ENCODE assay signal across 32 mouse cellular contexts in the genomic region with DNA sequence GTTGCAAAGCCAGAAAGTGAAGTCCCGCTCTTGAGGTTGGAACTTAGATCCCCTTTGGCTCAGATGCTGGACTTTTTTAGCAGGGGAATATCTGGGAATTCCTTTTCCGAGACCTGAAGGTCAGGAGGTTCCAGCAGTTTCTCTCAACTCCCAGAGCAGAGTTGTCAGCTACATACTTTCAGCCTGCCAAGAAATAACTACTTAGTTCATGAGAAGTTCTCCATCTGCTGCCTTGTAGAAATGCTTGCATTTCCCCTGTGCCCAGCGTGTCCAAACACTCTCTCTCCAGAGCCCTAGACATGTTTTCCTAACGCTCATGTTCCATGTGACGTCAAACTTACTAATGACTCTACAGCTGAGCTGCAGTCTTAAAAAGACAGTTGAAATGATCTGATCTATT. TPM values are rescaled to one million over a fixed set of nuclear protein-coding genes. Genes with fewer than 3 reads are reported as not detected.
DNase-seq lines count a peak whose midpoint lies in the region; ATAC-seq and TF ChIP-seq lines count a peak whose summit lies in the region.
"Had no signal": no experiment of that assay in that cellular context is flagged by ENCODE, and none has a peak within 500 bp of the region (broad histone marks: within the 10 kb centered on the region; RNA-seq: fewer than 3 reads in every experiment).

No protein-coding gene starts in this region.

- H3K27ac ChIP-seq in heart, postnatal 0 days (ENCODE audit: low read depth) = no peak overlapping the region
- no peak overlapping the region for H3K27ac ChIP-seq in heart, embryonic 11.5 days (ENCODE audit: low read depth, low read length)
- no peak overlapping the region for H3K27ac ChIP-seq in lung, postnatal 0 days (ENCODE audit: low read length)
- H3K27ac ChIP-seq in limb, embryonic 10.5 days = no peak overlapping the region
- H3K27ac ChIP-seq: embryonic facial prominence, embryonic 12.5 days; forebrain, embryonic 13.5 days; heart, embryonic 13.5 days; intestine, embryonic 15.5 days; layer of hippocampus, adult 2 months; midbrain, embryonic 10.5 days; neural tube, embryonic 13.5 days had no signal

- no peak for TF ChIP-seq EP300 in heart, postnatal 0 days (IDR thresholded peaks at IDR 0.05; ENCODE audit: low read depth)
- TF ChIP-seq EP300 in lung, postnatal 0 days (IDR thresholded peaks at IDR 0.05) = no peak

- no peaks in the 10 kb centered on the region for H3K9me3 ChIP-seq in heart, postnatal 0 days (replicated peaks; ENCODE audit: control insufficient read depth, low read length)
- no peaks in the 10 kb centered on the region for H3K9me3 ChIP-seq in heart, embryonic 11.5 days (replicated peaks; ENCODE audit: control insufficient read depth, low read length)
- no peaks in the 10 kb centered on the region for H3K9me3 ChIP-seq in lung, postnatal 0 days (ENCODE audit: low read length)
- no peaks in the 10 kb centered on the region for H3K9me3 ChIP-seq in limb, embryonic 10.5 days (replicated peaks)
- H3K9me3 ChIP-seq: embryonic facial prominence, embryonic 12.5 days; forebrain, embryonic 13.5 days; heart, embryonic 13.5 days; intestine, embryonic 15.5 days; midbrain, embryonic 10.5 days; neural tube, embryonic 13.5 days had no signal

- H3K9ac ChIP-seq in heart, postnatal 0 days (replicated peaks; ENCODE audit: low read depth, low read length) = no peak overlapping the region
- no peak overlapping the region for H3K9ac ChIP-seq in heart, embryonic 11.5 days (ENCODE audit: low read depth, low read length)
- H3K9ac ChIP-seq in lung, postnatal 0 days (replicated peaks; ENCODE audit: low read depth) = no peak overlapping the region
- H3K9ac ChIP-seq: embryonic facial prominence, embryonic 12.5 days; forebrain, embryonic 13.5 days; heart, embryonic 13.5 days; intestine, embryonic 15.5 days; neural tube, embryonic 13.5 days had no signal

- no peak overlapping the region for H3K4me2 ChIP-seq in heart, postnatal 0 days (ENCODE audit: low read depth, low read length)
- no peak overlapping the region for H3K4me2 ChIP-seq in heart, embryonic 11.5 days
- H3K4me2 ChIP-seq in lung, postnatal 0 days (replicated peaks; ENCODE audit: low read depth, low read length) = no peak overlapping the region
- H3K4me2 ChIP-seq: embryonic facial prominence, embryonic 12.5 days; forebrain, embryonic 13.5 days; heart, embryonic 13.5 days; intestine, embryonic 15.5 days; neural tube, embryonic 13.5 days had no signal

- WGBS in heart, postnatal 0 days = 51% methylated on average over 5 of the region's 5 CpGs
- 76% methylated on average over 5 of the region's 5 CpGs for WGBS in heart, embryonic 11.5 days (ENCODE audit: insufficient replicate concordance)
- WGBS in lung, postnatal 0 days = 45% methylated on average over 5 of the region's 5 CpGs
- WGBS in limb, embryonic 10.5 days = 82% methylated on average over 5 of the region's 5 CpGs

- H3K36me3 ChIP-seq in heart, postnatal 0 days (replicated peaks; ENCODE audit: control insufficient read depth, insufficient read depth, low read length) = no peaks in the 10 kb centered on the region
- no peaks in the 10 kb centered on the region for H3K36me3 ChIP-seq in heart, embryonic 11.5 days (ENCODE audit: control insufficient read depth, insufficient read depth, low read length)
- H3K36me3 ChIP-seq in lung, postnatal 0 days (ENCODE audit: insufficient read depth, low read length) = no peaks in the 10 kb centered on the region
- H3K36me3 ChIP-seq in limb, embryonic 10.5 days = no peaks in the 10 kb centered on the region
- H3K36me3 ChIP-seq: embryonic facial prominence, embryonic 12.5 days; heart, embryonic 13.5 days; intestine, embryonic 15.5 days; midbrain, embryonic 10.5 days; neural tube, embryonic 13.5 days had no signal

- no peak for TF ChIP-seq CTCF in heart, postnatal 0 days (IDR thresholded peaks at IDR 0.05; ENCODE audit: low read depth)
- no peak for TF ChIP-seq CTCF in lung, postnatal 0 days (IDR thresholded peaks at IDR 0.05)

- ATAC-seq in heart, postnatal 0 days (ENCODE audit: insufficient read depth, low read depth) = no peak
- no peak for ATAC-seq in heart, embryonic 11.5 days (replicated peaks; ENCODE audit: insufficient number of reproducible peaks, low FRiP score, low TSS enrichment)
- peak; percentile 35; the same call in 1 of the 2 replicates for ATAC-seq in lung, postnatal 0 days
- ATAC-seq: CD4-positive, CD25-positive, alpha-beta regulatory T cell, adult 4 months; forebrain, embryonic 13.5 days; hindbrain, embryonic 16.5 days; intestine, embryonic 15.5 days; midbrain, embryonic 16.5 days had no signal

- no peaks in the 10 kb centered on the region for H3K27me3 ChIP-seq in heart, postnatal 0 days (ENCODE audit: control insufficient read depth, insufficient read depth, low read length)
- no peaks in the 10 kb centered on the region for H3K27me3 ChIP-seq in heart, embryonic 11.5 days (ENCODE audit: control insufficient read depth, insufficient read depth, low read length)
- no peaks in the 10 kb centered on the region for H3K27me3 ChIP-seq in lung, postnatal 0 days (replicated peaks; ENCODE audit: insufficient read depth, low read length)
- H3K27me3 ChIP-seq in limb, embryonic 10.5 days (ENCODE audit: low read depth, poor library complexity, severe bottlenecking) = no peaks in the 10 kb centered on the region
- H3K27me3 ChIP-seq: forebrain, embryonic 13.5 days; heart, embryonic 13.5 days; intestine, embryonic 15.5 days; neural tube, embryonic 13.5 days had no signal

- H3K4me3 ChIP-seq in heart, postnatal 0 days (ENCODE audit: low read depth, low read length) = no peak overlapping the region
- H3K4me3 ChIP-seq in heart, embryonic 11.5 days (ENCODE audit: low read depth, low read length) = no peak overlapping the region
- no peak overlapping the region for H3K4me3 ChIP-seq in lung, postnatal 0 days (ENCODE audit: low read depth, low read length)
- no peak overlapping the region for H3K4me3 ChIP-seq in limb, embryonic 10.5 days
- H3K4me3 ChIP-seq: embryonic facial prominence, embryonic 12.5 days; erythroblast, embryonic 14.5 days; forebrain, embryonic 13.5 days; heart, embryonic 13.5 days; intestine, embryonic 15.5 days; layer of hippocampus, adult 2 months; midbrain, embryonic 10.5 days; myocyte; neural tube, embryonic 13.5 days had no signal

- H3K4me1 ChIP-seq in heart, postnatal 0 days (ENCODE audit: control insufficient read depth, insufficient read depth) = no peaks in the 10 kb centered on the region; the same call in 1 of the 2 replicates
- H3K4me1 ChIP-seq in heart, embryonic 11.5 days (ENCODE audit: control insufficient read depth, insufficient read depth, low read length) = no peaks in the 10 kb centered on the region
- no peaks in the 10 kb centered on the region for H3K4me1 ChIP-seq in lung, postnatal 0 days (ENCODE audit: insufficient read depth, low read depth, low read length)
- no peaks in the 10 kb centered on the region for H3K4me1 ChIP-seq in limb, embryonic 10.5 days
- H3K4me1 ChIP-seq: embryonic facial prominence, embryonic 12.5 days; forebrain, embryonic 13.5 days; heart, embryonic 13.5 days; intestine, embryonic 15.5 days; midbrain, embryonic 10.5 days; neural tube, embryonic 13.5 days had no signal

- DNase-seq in gastrocnemius, adult 18-20 months (ENCODE audit: low spot score) = peak; percentile 48
- no peak for DNase-seq in gastrocnemius, postnatal 4 days (ENCODE audit: low spot score in 2 of 2)
- DNase-seq in heart, postnatal 0 days (ENCODE audit: low spot score) = peak; percentile 24
- DNase-seq in lung, postnatal 0 days (ENCODE audit: low spot score) = peak; percentile 67
- DNase-seq in lung, postnatal 36 days = no peak
- no peak for DNase-seq in limb, embryonic 10.5 days (ENCODE audit: low spot score)
- DNase-seq: cerebellum, adult 11-12 months; cerebellum, postnatal 14 days; retina, postnatal 1 day had no signal

RNA-seq across cellular contexts. Expression of a gene that starts 0.6 kb away (rescaled TPM):
- total RNA-seq in gastrocnemius, adult 18-20 months (2021) = not detected
- not detected for total RNA-seq in gastrocnemius, postnatal 4 days (2021)
- total RNA-seq in heart, postnatal 0 days (2014; rRNA removed; ENCODE audit: low replicate concordance) = not detected in 2 replicates
- polyA plus RNA-seq in heart, postnatal 0 days (2015; fragmentation: Nextera tagmentation; extraction: Ambion mirVana) = not detected in 2 replicates
- not detected in 2 replicates for polyA plus RNA-seq in heart, embryonic 11.5 days (2014; fragmentation: Nextera tagmentation; extraction: Ambion mirVana)
- polyA plus RNA-seq in lung, postnatal 0 days (2015; fragmentation: Nextera tagmentation; extraction: Ambion mirVana) = not detected in 2 replicates
- polyA plus RNA-seq in limb, embryonic 10.5 days (2016; fragmentation: Nextera tagmentation; extraction: Ambion mirVana) = not detected in 2 replicates
- total RNA-seq: adrenal gland, postnatal 4 days; gastrocnemius, adult 8-10 months; hematopoietic stem cell, adult 5-6 weeks; layer of hippocampus, adult 2 months; layer of hippocampus, postnatal 25 days; liver, adult 2 months had no signal
- polyA plus RNA-seq: CD4-positive, CD25-positive, alpha-beta regulatory T cell, adult 4 months; embryonic facial prominence, embryonic 12.5 days; erythroblast, embryonic 14.5 days; forebrain, embryonic 13.5 days; heart, embryonic 13.5 days; hindbrain, embryonic 16.5 days; intestine, embryonic 15.5 days; kidney, embryonic 16.5 days; limb, embryonic 11.5 days; liver, adult 2 months; liver, embryonic 16.5 days; lung, embryonic 16.5 days; midbrain, embryonic 10.5 days; midbrain, embryonic 16.5 days; myocyte; neural tube, embryonic 13.5 days; thymus, postnatal 0 days had no signal

RNA-seq across cellular contexts. Expression of a gene that starts 5.8 kb away (rescaled TPM):
- total RNA-seq in gastrocnemius, adult 18-20 months (2021) = 1 to 10 TPM; 4.3 to 4.9 TPM
- total RNA-seq in gastrocnemius, postnatal 4 days (2021) = 10 to 100 TPM; 12.4 to 13.3 TPM
- total RNA-seq in heart, postnatal 0 days (2014; rRNA removed; ENCODE audit: low replicate concordance) = 9.7 and 18.4 TPM in 2 replicates
- 14.8 and 18.1 TPM in 2 replicates for polyA plus RNA-seq in heart, postnatal 0 days (2015; fragmentation: Nextera tagmentation; extraction: Ambion mirVana)
- 28.6 and 28.8 TPM in 2 replicates for polyA plus RNA-seq in heart, embryonic 11.5 days (2014; fragmentation: Nextera tagmentation; extraction: Ambion mirVana)
- 46.6 and 47.3 TPM in 2 replicates for polyA plus RNA-seq in lung, postnatal 0 days (2015; fragmentation: Nextera tagmentation; extraction: Ambion mirVana)
- polyA plus RNA-seq in limb, embryonic 10.5 days (2016; fragmentation: Nextera tagmentation; extraction: Ambion mirVana) = 22.1 and 26.6 TPM in 2 replicates

RNA-seq across cellular contexts. Expression of a gene that starts 15.8 kb away (rescaled TPM):
- total RNA-seq in gastrocnemius, adult 18-20 months (2021) = 1 to 10 TPM; 6.8 to 7.9 TPM
- total RNA-seq in gastrocnemius, postnatal 4 days (2021) = 10 to 100 TPM; 14.2 to 14.9 TPM
- 3.4 and 9.3 TPM in 2 replicates for total RNA-seq in heart, postnatal 0 days (2014; rRNA removed; ENCODE audit: low replicate concordance)
- 4.0 and 4.7 TPM in 2 replicates for polyA plus RNA-seq in heart, postnatal 0 days (2015; fragmentation: Nextera tagmentation; extraction: Ambion mirVana)
- polyA plus RNA-seq in heart, embryonic 11.5 days (2014; fragmentation: Nextera tagmentation; extraction: Ambion mirVana) = 8.6 and 9.2 TPM in 2 replicates
- polyA plus RNA-seq in lung, postnatal 0 days (2015; fragmentation: Nextera tagmentation; extraction: Ambion mirVana) = 9.1 and 9.7 TPM in 2 replicates
- 0.87 and 1.9 TPM in 2 replicates for polyA plus RNA-seq in limb, embryonic 10.5 days (2016; fragmentation: Nextera tagmentation; extraction: Ambion mirVana)
- polyA plus RNA-seq: CD4-positive, CD25-positive, alpha-beta regulatory T cell, adult 4 months had no signal

RNA-seq across cellular contexts. Expression of a gene that starts 40.1 kb away (rescaled TPM):
- not detected for total RNA-seq in gastrocnemius, adult 18-20 months (2021)
- total RNA-seq in gastrocnemius, postnatal 4 days (2021) = under 1 TPM; 0.05 TPM
- total RNA-seq in heart, postnatal 0 days (2014; rRNA removed; ENCODE audit: low replicate concordance) = 0.04 and 0.38 TPM in 2 replicates
- 0.03 and 0.04 TPM in 2 replicates for polyA plus RNA-seq in heart, postnatal 0 days (2015; fragmentation: Nextera tagmentation; extraction: Ambion mirVana)
- polyA plus RNA-seq in heart, embryonic 11.5 days (2014; fragmentation: Nextera tagmentation; extraction: Ambion mirVana) = 0.04 TPM in 1 of 2 replicates, not detected in the other
- polyA plus RNA-seq in lung, postnatal 0 days (2015; fragmentation: Nextera tagmentation; extraction: Ambion mirVana) = 0.05 and 0.11 TPM in 2 replicates
- polyA plus RNA-seq in limb, embryonic 10.5 days (2016; fragmentation: Nextera tagmentation; extraction: Ambion mirVana) = 0.05 TPM in 1 of 2 replicates, not detected in the other
- total RNA-seq: gastrocnemius, adult 8-10 months; liver, adult 2 months had no signal
- polyA plus RNA-seq: CD4-positive, CD25-positive, alpha-beta regulatory T cell, adult 4 months; limb, embryonic 11.5 days; liver, embryonic 16.5 days had no signal

RNA-seq across cellular contexts. Expression of a gene that starts 42.9 kb away (rescaled TPM):
- 10 to 100 TPM; 96.6 to 99.0 TPM for total RNA-seq in gastrocnemius, adult 18-20 months (2021)
- total RNA-seq in gastrocnemius, postnatal 4 days (2021) = 100 to 1,000 TPM; 104 to 109 TPM
- total RNA-seq in heart, postnatal 0 days (2014; rRNA removed; ENCODE audit: low replicate concordance) = 83.8 and 84.8 TPM in 2 replicates
- 67.0 and 70.5 TPM in 2 replicates for polyA plus RNA-seq in heart, postnatal 0 days (2015; fragmentation: Nextera tagmentation; extraction: Ambion mirVana)
- polyA plus RNA-seq in heart, embryonic 11.5 days (2014; fragmentation: Nextera tagmentation; extraction: Ambion mirVana) = 92.4 and 102 TPM in 2 replicates
- polyA plus RNA-seq in lung, postnatal 0 days (2015; fragmentation: Nextera tagmentation; extraction: Ambion mirVana) = 83.5 and 86.0 TPM in 2 replicates
- polyA plus RNA-seq in limb, embryonic 10.5 days (2016; fragmentation: Nextera tagmentation; extraction: Ambion mirVana) = 125 and 141 TPM in 2 replicates

Comparison
In these comparisons a context has a peak if more than half of its experiments do, and no peak if none do; other contexts are left out.
1. DNase-seq: peak in gastrocnemius, adult 18-20 months (single experiment), heart, postnatal 0 days (single experiment) and lung, postnatal 0 days (single experiment); none in gastrocnemius, postnatal 4 days (0 of 2), lung, postnatal 36 days (single experiment) and limb, embryonic 10.5 days (single experiment).